Mouse (Mus musculus) midbrain, postnatal 0 days (tissue): Measurements from ENCODE around the gene Tmem94. TPM values are rescaled to one million over a fixed set of nuclear protein-coding genes. Genes with fewer than 3 reads are reported as not detected.

Experiments
- ATAC-seq: fragments of 200-750 bp; cut with Nextera tagmentation; 2 replicates; pipeline ENCODE4 v1.8.0; 2017; ENCODE audit warnings: moderate number of reproducible peaks, mild to moderate bottlenecking, moderate TSS enrichment, moderate library complexity; ENCODE audit not compliant: low FRiP score
- DNase-seq: peaks from one replicate; pipeline ENCODE4 v3.0.0-alpha.2; 2015; ENCODE audit warnings: low spot score
- H3K27ac ChIP-seq: fragments of 300-500 bp; sonication (generic); 2 replicates; pipeline ENCODE4 v1.5.1; 2014; ENCODE audit warnings: low read depth, mild to moderate bottlenecking, low read length, mixed read lengths
- H3K27me3 ChIP-seq: fragments of 300-500 bp; sonication (generic); 2 replicates; pipeline ENCODE4 v1.6.1; 2014; ENCODE audit warnings: low read length, control low read depth, mixed read lengths; ENCODE audit not compliant: insufficient read depth
- H3K36me3 ChIP-seq: fragments of 300-500 bp; sonication (generic); 2 replicates; pipeline ENCODE4 v1.6.1; 2014; ENCODE audit warnings: low read length, control low read depth, mixed read lengths; ENCODE audit not compliant: insufficient read depth
- H3K4me1 ChIP-seq: fragments of 300-500 bp; sonication (generic); 2 replicates; pipeline ENCODE4 v1.6.1; 2014; ENCODE audit warnings: mild to moderate bottlenecking, control low read depth, antibody characterized with exemption, low read length, mixed read lengths; ENCODE audit not compliant: insufficient read depth
- H3K4me2 ChIP-seq: fragments of 300-500 bp; sonication (generic); 2 replicates; pipeline ENCODE4 v1.6.1; 2014; ENCODE audit warnings: low read depth, mild to moderate bottlenecking, low read length, mixed read lengths; ENCODE audit not compliant: poor library complexity, severe bottlenecking
- H3K4me3 ChIP-seq: fragments of 300-500 bp; sonication (generic); 2 replicates; pipeline ENCODE4 v1.5.1; 2014; ENCODE audit warnings: low read depth, mild to moderate bottlenecking, low read length, moderate library complexity
- H3K9ac ChIP-seq: fragments of 300-500 bp; sonication (generic); replicated peaks from 2 replicates; pipeline ENCODE4 v1.6.1; 2014; ENCODE audit warnings: mild to moderate bottlenecking, low read length, moderate library complexity, mixed read lengths; ENCODE audit not compliant: poor library complexity, severe bottlenecking
- H3K9me3 ChIP-seq: fragments of 300-500 bp; sonication (generic); 2 replicates; pipeline ENCODE4 v1.6.1; 2016; ENCODE audit warnings: low read length, control low read depth
- CTCF ChIP-seq: IDR thresholded peaks from 2 replicates; pipeline ENCODE4 v1.5.1; 2016; ENCODE audit warnings: antibody characterized with exemption, mild to moderate bottlenecking
- WGBS: fragments of 180-500 bp; shearing (Covaris S2); extraction: QIAGEN DNeasy Blood & Tissue Kit; methylation state at CpG from one replicate; pipeline ENCODE4 v1.1.7; 2014; 5-methylcytosine and 5-hydroxymethylcytosine counted together
- polyA plus RNA-seq: library from polyadenylated mRNA; unstranded; fragments of >200 nt; fragmentation: Nextera tagmentation; extraction: Ambion mirVana; gene quantifications from 2 replicates; pipeline ENCODE4 v1.2.1, GENCODE M21; 2015
- total RNA-seq: library from RNA; depleted of rRNA; stranded (reverse); fragments of >200 nt; gene quantifications from 2 replicates; pipeline ENCODE4 v1.2.3, GENCODE M21; 2014

The Tmem94 gene
- total and polyA plus RNA-seq, 2 experiments from 2014 or later, result 15.9 to 32.7 TPM

DNA sequence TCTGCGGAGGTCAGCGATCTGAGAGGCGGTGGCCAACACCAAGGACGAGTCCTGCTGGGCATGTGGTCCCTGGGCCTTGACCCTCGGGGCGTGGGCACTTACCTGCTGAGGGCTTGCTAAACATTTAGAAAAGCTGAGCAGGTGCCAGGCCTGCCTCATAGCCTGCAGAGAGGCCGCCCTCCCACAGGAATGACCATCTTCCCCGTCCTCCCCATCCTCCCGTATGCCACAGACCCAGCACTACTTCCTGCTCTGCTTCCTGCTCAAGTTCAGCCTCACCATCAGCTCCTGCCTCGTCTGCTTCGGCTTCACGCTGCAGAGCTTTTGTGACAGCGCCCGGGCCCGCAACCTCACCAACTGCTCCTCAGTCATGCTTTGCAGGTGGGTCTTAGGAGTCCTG lies 31.7 kb downstream of the Tmem94 start:
- WGBS, result 86% methylated on average over 15 of the region's 15 CpGs
- H3K27me3 ChIP-seq, result no peaks in the 10 kb centered on the region
- no peak overlapping the region for H3K9ac ChIP-seq
- DNase-seq (no peak), ATAC-seq (no peak)
- peaks cover 87% of the 10 kb centered on the region for H3K36me3 ChIP-seq
- no peak overlapping the region for H3K4me2 ChIP-seq
- no peak overlapping the region for H3K27ac ChIP-seq
- no peak overlapping the region for H3K4me3 ChIP-seq
- TF ChIP-seq CTCF, result no peak
- H3K9me3 ChIP-seq, result no peaks in the 10 kb centered on the region
- no peaks in the 10 kb centered on the region for H3K4me1 ChIP-seq

DNA sequence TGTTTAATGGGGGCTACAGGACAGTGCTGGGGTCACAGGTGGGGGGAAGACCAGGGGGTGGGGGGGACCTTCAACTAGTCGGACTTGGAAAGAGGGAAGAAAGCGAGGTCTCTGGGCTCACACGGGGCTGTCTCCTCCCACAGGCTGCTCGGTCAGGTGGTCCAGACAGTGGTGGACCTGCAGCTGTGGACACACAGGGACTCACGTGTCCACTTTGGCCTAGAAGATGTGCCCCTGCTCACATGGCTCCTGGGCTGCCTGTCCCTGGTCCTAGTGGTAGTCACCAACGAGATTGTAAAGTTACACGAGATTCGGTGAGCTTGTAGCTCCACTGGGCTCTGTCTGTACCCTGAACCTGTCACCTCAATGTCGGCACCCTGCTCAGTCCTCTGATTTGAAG lies 32.4 kb downstream of the Tmem94 start:
- H3K27me3 ChIP-seq, result no peaks in the 10 kb centered on the region
- WGBS, result 80% methylated on average over 9 of the region's 9 CpGs
- H3K36me3 ChIP-seq, result peaks cover 79% of the 10 kb centered on the region
- H3K9ac ChIP-seq, result no peak overlapping the region
- no peak overlapping the region for H3K27ac ChIP-seq
- H3K4me3 ChIP-seq, result no peak overlapping the region
- no peak overlapping the region for H3K4me2 ChIP-seq
- no peaks in the 10 kb centered on the region for H3K9me3 ChIP-seq
- DNase-seq (no peak), ATAC-seq (no peak)
- H3K4me1 ChIP-seq, result no peaks in the 10 kb centered on the region
- TF ChIP-seq CTCF, result no peak

DNA sequence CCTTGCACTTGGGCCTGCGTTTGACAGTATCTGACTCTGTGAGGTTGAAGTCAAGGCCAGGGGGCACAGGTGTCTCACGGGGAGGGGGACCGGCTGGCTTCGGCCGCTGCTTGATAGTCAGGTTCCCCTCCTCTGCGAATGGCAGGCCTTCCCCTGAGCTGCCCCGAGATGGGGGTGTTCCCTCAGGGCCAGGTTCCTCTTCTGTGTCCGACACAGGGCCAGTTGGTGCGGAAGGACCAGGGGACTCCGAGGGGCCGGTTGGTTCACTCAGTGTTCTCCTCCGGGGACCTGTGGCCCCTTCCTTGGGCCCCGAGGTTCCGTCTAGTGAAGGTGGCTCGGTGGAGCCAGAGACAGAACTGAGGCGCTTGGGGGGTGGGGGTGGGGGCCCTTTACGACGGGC lies 35.7 kb downstream of the Tmem94 start:
- no peaks in the 10 kb centered on the region for H3K4me1 ChIP-seq
- TF ChIP-seq CTCF, result no peak
- DNase-seq (no peak), ATAC-seq (no peak)
- no peak overlapping the region for H3K27ac ChIP-seq
- H3K9ac ChIP-seq, result no peak overlapping the region
- no peak overlapping the region for H3K4me3 ChIP-seq
- peaks cover 53% of the 10 kb centered on the region for H3K36me3 ChIP-seq
- WGBS, result 96% methylated on average over 18 of the region's 18 CpGs
- no peaks in the 10 kb centered on the region for H3K9me3 ChIP-seq
- H3K4me2 ChIP-seq, result no peak overlapping the region
- no peaks in the 10 kb centered on the region for H3K27me3 ChIP-seq

DNA sequence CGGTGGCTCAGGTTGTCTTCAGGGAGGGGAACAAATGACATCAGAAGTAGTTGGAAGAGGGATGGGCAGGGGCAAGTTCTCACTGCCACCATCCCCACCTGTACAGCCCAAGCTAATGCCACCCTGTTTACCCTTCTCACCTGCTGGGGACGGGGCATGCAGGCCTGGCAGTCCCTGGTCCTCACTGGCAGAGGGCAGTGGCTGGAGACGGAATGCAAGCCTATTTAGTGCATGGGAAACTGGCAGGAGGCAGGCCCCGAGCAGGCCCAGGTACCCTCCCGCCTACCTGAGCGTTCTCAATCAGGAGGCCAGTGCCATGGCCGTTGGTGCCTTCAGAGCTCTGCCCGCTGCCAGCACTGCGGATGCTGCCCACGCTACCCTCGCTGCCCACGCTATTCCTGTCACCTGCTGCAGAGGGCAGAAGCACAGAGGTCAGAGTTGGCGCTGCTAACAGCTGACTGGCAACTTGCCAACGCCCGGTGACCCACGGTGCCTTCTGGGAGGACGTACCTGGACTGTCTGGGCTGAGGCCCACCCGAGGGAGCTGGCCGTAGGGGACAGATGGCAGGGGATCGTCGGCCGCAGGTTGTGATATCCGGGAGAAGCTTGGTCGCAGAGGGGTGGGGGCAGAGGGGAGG lies 38.0 kb downstream of the Tmem94 start:
- Histone ChIP-seq H3K27ac (no peak overlapping the region), H3K4me1 (no peaks in the 10 kb centered on the region), H3K4me3 (no peak overlapping the region), H3K9ac (no peak overlapping the region), H3K4me2 (no peak overlapping the region), H3K27me3 (no peaks in the 10 kb centered on the region), H3K9me3 (no peaks in the 10 kb centered on the region), H3K36me3 (peaks cover 32% of the 10 kb centered on the region)
- WGBS, result 91% methylated on average over 24 of the region's 24 CpGs
- no peak for TF ChIP-seq CTCF
- ATAC-seq (no peak), DNase-seq (no peak)

GRCm38 (mm10) chr11:115805005-115805404 lies 39.8 kb downstream of the Tmem94 start:
- Histone ChIP-seq H3K9me3 (no peaks in the 10 kb centered on the region), H3K4me1 (peaks cover 9% of the 10 kb centered on the region; the same call in 1 of the 2 replicates), H3K27me3 (no peaks in the 10 kb centered on the region), H3K4me3 (no peak overlapping the region), H3K4me2 (no peak overlapping the region), H3K9ac (no peak overlapping the region), H3K27ac (no peak overlapping the region), H3K36me3 (peaks cover 15% of the 10 kb centered on the region)
- no peak for TF ChIP-seq CTCF
- WGBS, result 94% methylated on average over 7 of the region's 7 CpGs
- DNase-seq (no peak), ATAC-seq (no peak)

DNA sequence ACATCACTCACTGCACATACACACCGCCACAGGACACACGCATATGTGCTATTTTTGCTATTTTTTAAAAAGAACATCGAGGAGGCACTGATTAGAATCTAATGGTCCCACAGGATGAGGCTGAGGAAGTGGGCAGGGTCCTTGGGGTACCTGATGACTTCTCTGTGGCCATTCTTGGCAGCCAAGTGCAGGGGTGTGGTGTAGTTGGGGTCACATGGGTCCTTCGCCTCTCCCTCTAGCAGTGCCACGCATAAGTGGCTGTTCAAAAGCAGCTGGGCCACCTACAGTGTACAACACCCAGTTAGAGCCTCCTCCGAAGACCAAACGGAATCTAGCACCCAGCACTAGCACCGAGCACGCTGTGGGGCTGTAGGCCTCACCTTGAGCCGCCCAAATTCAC lies 40.9 kb downstream of the Tmem94 start:
- 91% methylated on average over 10 of the region's 10 CpGs for WGBS
- ATAC-seq, result no peak

More for the DNA sequence above, 40.9 kb downstream of the Tmem94 start:
- H3K36me3 ChIP-seq, result peaks cover 10% of the 10 kb centered on the region
- no peaks in the 10 kb centered on the region for H3K9me3 ChIP-seq
- peaks cover 9% of the 10 kb centered on the region; the same call in 1 of the 2 replicates for H3K4me1 ChIP-seq
- no peaks in the 10 kb centered on the region for H3K27me3 ChIP-seq
- no peak overlapping the region for H3K27ac ChIP-seq
- H3K9ac ChIP-seq, result no peak overlapping the region
- DNase-seq, result no peak
- H3K4me3 ChIP-seq, result no peak overlapping the region
- H3K4me2 ChIP-seq, result no peak overlapping the region
- TF ChIP-seq CTCF, result no peak
